Mouse (Mus musculus): ENCODE data around the gene Exosc10.

The Exosc10 gene

GRCm38 (mm10) chr4:148570693-148571295 is 12.6 kb downstream of the Exosc10 start:
- no peak for DNase-seq (ENCODE audit: low spot score in 2 of 2)

- no peak for DNase-seq (ENCODE audit: low spot score in 2 of 2)
Measured at GRCm38 (mm10) chr4:148573222-148573621, 15.0 kb downstream of the Exosc10 start.

- no peak for DNase-seq (ENCODE audit: low spot score in 2 of 2)
Measured at GRCm38 (mm10) chr4:148580765-148581164, 22.5 kb downstream of the Exosc10 start.

- no peak for DNase-seq (ENCODE audit: low spot score in 2 of 2)
Measured at GRCm38 (mm10) chr4:148581422-148581821, 23.2 kb downstream of the Exosc10 start.

- DNase-seq (ENCODE audit: low spot score in 2 of 2), result no peak
Measured at GRCm38 (mm10) chr4:148583257-148583656, 25.0 kb downstream of the Exosc10 start.

- DNase-seq (ENCODE audit: low spot score in 2 of 2), result no peak
Measured at GRCm38 (mm10) chr4:148586648-148587047, 28.4 kb downstream of the Exosc10 start.

GRCm38 (mm10) chr4:148588793-148589192 is 30.6 kb downstream of the Exosc10 start:
- DNase-seq (ENCODE audit: low spot score in 2 of 2), result no peak

- no peak for DNase-seq (ENCODE audit: low spot score in 2 of 2)
Measured at GRCm38 (mm10) chr4:148589565-148589964, 31.3 kb downstream of the Exosc10 start.

- no peak for DNase-seq (ENCODE audit: low spot score in 2 of 2)
Measured at GRCm38 (mm10) chr4:148590421-148591170, 32.4 kb downstream of the Exosc10 start.

GRCm38 (mm10) chr4:148591171-148591630 is 33.0 kb downstream of the Exosc10 start, which contains the start of gene Srm:
Srm (plus strand) TSS chr4:148591503.
- DNase-seq (ENCODE audit: low spot score in 2 of 2), result peak; percentile 97 to 98

GRCm38 (mm10) chr4:148591637-148592380 is 33.6 kb downstream of the Exosc10 start:
- no peak for DNase-seq (ENCODE audit: low spot score in 2 of 2)

- DNase-seq (ENCODE audit: low spot score in 2 of 2), result no peak
Measured at GRCm38 (mm10) chr4:148593996-148594395, 35.8 kb downstream of the Exosc10 start.

GRCm38 (mm10) chr4:148595916-148596315 is 37.7 kb downstream of the Exosc10 start:
- no peak for DNase-seq (ENCODE audit: low spot score in 2 of 2)

- no peak for DNase-seq (ENCODE audit: low spot score in 2 of 2)
Measured at GRCm38 (mm10) chr4:148596731-148597130, 38.5 kb downstream of the Exosc10 start.

- DNase-seq (ENCODE audit: low spot score in 2 of 2), result no peak
Measured at GRCm38 (mm10) chr4:148598826-148599225, 40.6 kb downstream of the Exosc10 start.

GRCm38 (mm10) chr4:148600316-148600715 is 42.1 kb downstream of the Exosc10 start:
- no peak for DNase-seq (ENCODE audit: low spot score in 2 of 2)

- DNase-seq (ENCODE audit: low spot score in 2 of 2), result no peak
Measured at GRCm38 (mm10) chr4:148601871-148602270, 43.6 kb downstream of the Exosc10 start.

- DNase-seq (ENCODE audit: low spot score in 2 of 2), result no peak
Measured at GRCm38 (mm10) chr4:148602357-148603120, 44.3 kb downstream of the Exosc10 start, which contains the start of gene Masp2. Masp2 (plus strand) TSS chr4:148602554.

- DNase-seq (ENCODE audit: low spot score in 2 of 2), result no peak
Measured at GRCm38 (mm10) chr4:148603376-148604139, 45.3 kb downstream of the Exosc10 start.

GRCm38 (mm10) chr4:148604141-148604540 is 45.9 kb downstream of the Exosc10 start:
- DNase-seq (ENCODE audit: low spot score in 2 of 2), result no peak

Data from urinary bladder, postnatal 4 days (tissue).